Mouse (Mus musculus) myocyte (in vitro differentiated cells): Measurements from ENCODE around the gene Zfp428. TPM values are rescaled to one million over a fixed set of nuclear protein-coding genes. Genes with fewer than 3 reads are reported as not detected.
A peak's percentile ranks its signal among the peaks of the same experiment; 100 is the strongest.
"Not testable (repeated sequence)": the region's sequence is repeated elsewhere in the genome, so short reads cannot be mapped to it uniquely, and the experiment has no call there.

Source experiments
- H3K27me3 ChIP-seq: one replicate; pipeline ENCODE4 v1.6.1; 2011; ENCODE audit not compliant: control insufficient read depth, insufficient read depth, insufficient read length
- H3K36me3 ChIP-seq: one replicate; pipeline ENCODE4 v1.6.1; 2011; ENCODE audit not compliant: control insufficient read depth, insufficient read depth
- H3K4me2 ChIP-seq: one replicate; pipeline ENCODE4 v1.6.1; 2011; ENCODE audit warnings: low read depth, control low read depth
- H3K4me3 ChIP-seq: one replicate; pipeline ENCODE4 v1.5.1; 2011; ENCODE audit warnings: mild to moderate bottlenecking, control low read depth, moderate library complexity
- H3K79me2 ChIP-seq: one replicate; pipeline ENCODE4 v1.6.1; 2011; ENCODE audit not compliant: control insufficient read depth, insufficient read depth
- H3ac ChIP-seq: one replicate; pipeline ENCODE4 v1.6.1; 2011; ENCODE audit not compliant: control insufficient read depth, insufficient read length
- CEBPB ChIP-seq: IDR thresholded peaks from 2 replicates; pipeline ENCODE4 v1.6.1; 2011; ENCODE audit warnings: mild to moderate bottlenecking, moderate library complexity; ENCODE audit not compliant: poor library complexity, insufficient read depth, severe bottlenecking
- E2F4 ChIP-seq: IDR thresholded peaks from one replicate; pipeline ENCODE4 v1.6.1; 2011; ENCODE audit warnings: mild to moderate bottlenecking, control low read depth, moderate library complexity; ENCODE audit not compliant: insufficient read depth
- MAX ChIP-seq: IDR thresholded peaks from one replicate; pipeline ENCODE4 v1.6.1; 2011; ENCODE audit warnings: low read depth, mild to moderate bottlenecking, control low read depth
- MYOD1 ChIP-seq, 3 experiments: IDR thresholded peaks; one replicate each; pipeline ENCODE4 v1.6.1; 2011; ENCODE audit warnings: control low read depth in 2 of 3, low read depth in 2 of 3, mild to moderate bottlenecking in 2 of 3, moderate library complexity in 1 of 3; ENCODE audit not compliant: insufficient read length in 2 of 3, control insufficient read depth in 1 of 3
- MYOG ChIP-seq, 3 experiments: IDR thresholded peaks; one replicate each; pipeline ENCODE4 v1.6.1; 2011; ENCODE audit warnings: control low read depth in 2 of 3, low read depth in 2 of 3, mild to moderate bottlenecking in 2 of 3; ENCODE audit not compliant: insufficient read length in 2 of 3, control insufficient read depth in 1 of 3, insufficient read depth in 1 of 3
- POLR2A ChIP-seq: IDR thresholded peaks from one replicate; pipeline ENCODE4 v1.6.1; 2011; ENCODE audit warnings: low read depth, mild to moderate bottlenecking, control low read depth, moderate library complexity; ENCODE audit not compliant: insufficient read length
- POLR2AphosphoS2 ChIP-seq: IDR thresholded peaks from one replicate; pipeline ENCODE4 v1.6.1; 2011; ENCODE audit warnings: low read depth, control low read depth; ENCODE audit not compliant: insufficient read length
- REST ChIP-seq: IDR thresholded peaks from one replicate; pipeline ENCODE4 v1.6.1; 2011; ENCODE audit warnings: mild to moderate bottlenecking, control low read depth, moderate library complexity; ENCODE audit not compliant: insufficient read depth, insufficient read length
- SRF ChIP-seq: IDR thresholded peaks from one replicate; pipeline ENCODE4 v1.6.1; 2011; ENCODE audit warnings: low read depth; ENCODE audit not compliant: control insufficient read depth, insufficient read length
- TCF12 ChIP-seq: IDR thresholded peaks from one replicate; pipeline ENCODE4 v1.6.1; 2011; ENCODE audit warnings: mild to moderate bottlenecking, control low read depth; ENCODE audit not compliant: poor library complexity, insufficient read depth, severe bottlenecking
- TCF3 ChIP-seq: IDR thresholded peaks from one replicate; pipeline ENCODE4 v1.6.1; 2011; ENCODE audit warnings: low read depth, control low read depth; ENCODE audit not compliant: insufficient read length
- USF1 ChIP-seq: IDR thresholded peaks from one replicate; pipeline ENCODE4 v1.6.1; 2011; ENCODE audit warnings: low read depth, mild to moderate bottlenecking, control low read depth, moderate library complexity
- polyA plus RNA-seq: library from polyadenylated mRNA; unstranded; fragments of >200 nt; fragmentation: generic; extraction: Trizol; gene quantifications from one replicate; pipeline ENCODE4 v1.2.1, GENCODE M21; 2012; ENCODE audit warnings: missing spikeins

The Zfp428 gene
- polyA plus RNA-seq, 1 experiment: 30.0 TPM

DNA sequence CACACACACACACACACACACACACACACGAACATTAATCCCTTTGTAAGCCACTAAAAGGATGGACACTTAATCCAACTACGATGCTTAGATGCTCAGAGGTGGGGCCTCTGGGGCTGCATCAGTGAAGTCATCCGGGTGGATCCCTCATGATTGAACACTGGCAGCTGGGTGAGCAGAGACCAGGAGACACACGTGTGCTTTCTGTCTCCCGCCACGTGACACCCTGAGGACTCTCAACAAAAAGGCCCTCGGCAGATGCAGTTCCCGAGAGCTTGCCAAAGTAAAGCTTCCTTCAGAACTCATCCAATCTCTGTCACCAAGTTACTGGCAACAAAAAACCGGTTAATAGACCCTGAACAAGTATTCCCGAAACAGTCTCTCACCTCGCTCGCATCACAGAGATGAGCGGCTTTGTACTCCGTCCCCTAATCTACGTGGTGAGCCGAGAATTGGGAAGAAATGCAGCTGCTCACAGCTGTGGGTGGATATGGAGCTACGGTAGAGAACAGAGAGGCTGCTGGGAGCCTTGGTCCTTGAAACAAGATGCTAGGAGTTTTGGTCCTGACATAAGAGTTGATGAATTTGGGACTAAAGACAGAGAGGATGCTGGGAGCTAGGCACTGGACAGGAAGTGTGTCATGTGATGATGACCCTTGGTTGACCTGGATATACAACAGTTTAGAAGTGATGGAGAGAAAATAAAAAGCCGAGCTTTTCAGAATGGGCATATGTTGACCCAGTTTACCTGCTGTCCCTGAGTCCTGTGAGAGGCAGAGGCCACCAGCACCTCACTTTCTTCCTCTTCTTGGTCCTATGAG lies 26.5 kb upstream of the Zfp428 start:
- Histone ChIP-seq H3K4me2 (peak overlapping the region; percentile 99), H3K27me3 (no peaks in the 10 kb centered on the region), H3K36me3 (no peaks in the 10 kb centered on the region), H3K79me2 (no peaks in the 10 kb centered on the region), H3ac (no peak overlapping the region), H3K4me3 (peak overlapping the region; percentile 37)
- TF ChIP-seq MYOG (IDR thresholded peaks at IDR 0.05; ENCODE audit: control insufficient read depth in 1 of 3, insufficient read depth in 1 of 3, insufficient read length in 2 of 3, low read depth in 2 of 3) (peak in 1 of 3 experiments; percentile 26), USF1 (peak; percentile 85), E2F4 (no peak), MYOD1 (IDR thresholded peaks at IDR 0.05; ENCODE audit: control insufficient read depth in 1 of 3, insufficient read length in 2 of 3, low read depth in 2 of 3) (peak; percentile 57 to 91 (median 90)), SRF (no peak)

DNA sequence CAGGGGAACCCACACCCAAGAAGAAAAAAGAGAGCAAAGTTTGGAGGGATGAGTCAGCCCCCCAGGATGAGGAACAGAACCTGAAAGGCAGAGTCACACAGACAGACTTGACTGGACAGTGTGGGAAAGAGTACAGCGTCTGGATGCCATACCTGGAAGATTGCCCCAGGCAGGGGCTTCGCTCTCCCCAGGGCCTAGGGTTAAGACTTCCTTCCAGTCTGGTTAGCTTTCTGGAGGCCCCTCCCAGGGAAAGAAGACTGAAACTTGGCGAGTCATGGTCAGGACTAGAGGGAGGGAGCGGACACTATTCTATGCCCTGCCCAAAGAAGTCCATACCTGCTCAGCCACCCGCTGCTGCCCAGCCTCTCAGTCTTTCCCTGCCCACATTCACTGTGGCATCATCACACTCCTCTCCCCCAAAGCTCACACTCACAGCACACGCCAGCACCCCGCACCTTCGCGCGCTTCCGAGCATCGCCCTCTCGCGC lies 25.8 kb upstream of the Zfp428 start:
- no peaks in the 10 kb centered on the region for H3K79me2 ChIP-seq
- H3K27me3 ChIP-seq: no peaks in the 10 kb centered on the region
- no peak for TF ChIP-seq E2F4
- no peak for TF ChIP-seq SRF
- no peak for TF ChIP-seq CEBPB
- TF ChIP-seq USF1: no peak
- no peak for TF ChIP-seq MYOG (IDR thresholded peaks at IDR 0.05; ENCODE audit: control insufficient read depth in 1 of 3, insufficient read depth in 1 of 3, insufficient read length in 2 of 3, low read depth in 2 of 3)
- no peak for TF ChIP-seq TCF12
- no peak for TF ChIP-seq MAX
- H3K4me3 ChIP-seq: peak overlapping the region; percentile 37
- peak overlapping the region; percentile 53 for H3ac ChIP-seq
- H3K36me3 ChIP-seq: no peaks in the 10 kb centered on the region
- peak overlapping the region; percentile 99 for H3K4me2 ChIP-seq

DNA sequence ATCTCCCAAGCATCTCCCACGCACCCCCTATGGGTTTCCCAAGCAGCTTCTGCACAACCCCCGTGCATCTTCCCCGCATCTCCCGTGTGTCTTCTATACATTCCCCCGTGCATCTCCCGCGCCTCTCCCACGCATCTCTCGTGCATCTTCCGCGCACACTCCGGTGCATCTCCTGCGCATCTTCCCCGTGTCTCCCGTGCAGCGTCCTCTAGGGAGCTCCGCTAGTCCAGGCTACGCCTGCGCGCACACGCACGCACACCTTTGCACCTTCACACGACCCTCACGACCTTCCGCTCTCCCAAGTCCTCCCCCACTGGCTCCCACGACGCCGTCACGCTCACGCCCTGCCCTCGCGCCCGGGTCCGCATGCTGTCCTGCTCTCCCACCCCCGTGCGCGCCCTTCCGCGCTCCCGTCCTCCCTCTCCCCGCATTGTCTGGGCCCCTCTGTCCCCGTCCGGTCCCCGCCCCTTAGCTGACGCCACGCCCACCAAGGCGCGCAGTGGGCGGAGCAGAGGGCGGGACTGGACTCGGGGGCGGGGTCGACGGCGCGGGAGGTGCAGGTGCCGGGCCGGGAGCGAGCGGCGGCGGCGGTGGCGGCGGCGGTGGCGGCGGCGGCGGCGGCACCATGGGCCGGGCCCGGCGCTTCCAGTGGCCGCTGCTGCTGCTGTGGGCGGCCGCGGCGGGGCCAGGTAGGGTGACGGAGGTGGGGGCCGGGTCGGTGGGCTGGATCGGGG lies 25.2 kb upstream of the Zfp428 start, which contains the start of gene Cadm4:
Gene Cadm4 (plus strand): TSS at position 550 of the 734 bp plus-strand sequence.
- Histone ChIP-seq H3K4me3 (peak within 1 kb of the TSS; percentile 37), H3K36me3 (no peaks in the 10 kb centered on the region), H3ac (peak within 1 kb of the TSS; percentile 53), H3K4me2 (peak within 1 kb of the TSS; percentile 99), H3K27me3 (no peaks in the 10 kb centered on the region), H3K79me2 (peaks cover 4% of the 10 kb centered on the region)
- no peak for TF ChIP-seq TCF12
- no peak for TF ChIP-seq USF1
- TF ChIP-seq MYOD1 (IDR thresholded peaks at IDR 0.05; ENCODE audit: control insufficient read depth in 1 of 3, insufficient read length in 2 of 3, low read depth in 2 of 3): peak in 1 of 3 experiments; percentile 2
- peak; percentile 78 for TF ChIP-seq POLR2AphosphoS2
- peak in 1 of 3 experiments; percentile 39 for TF ChIP-seq MYOG (IDR thresholded peaks at IDR 0.05; ENCODE audit: control insufficient read depth in 1 of 3, insufficient read depth in 1 of 3, insufficient read length in 2 of 3, low read depth in 2 of 3)
- no peak for TF ChIP-seq E2F4
- TF ChIP-seq SRF: no peak
- peak; percentile 90 for TF ChIP-seq POLR2A
- TF ChIP-seq CEBPB: no peak
- TF ChIP-seq REST: peak; percentile 46
- TF ChIP-seq MAX: no peak
- TF ChIP-seq TCF3: no peak

DNA sequence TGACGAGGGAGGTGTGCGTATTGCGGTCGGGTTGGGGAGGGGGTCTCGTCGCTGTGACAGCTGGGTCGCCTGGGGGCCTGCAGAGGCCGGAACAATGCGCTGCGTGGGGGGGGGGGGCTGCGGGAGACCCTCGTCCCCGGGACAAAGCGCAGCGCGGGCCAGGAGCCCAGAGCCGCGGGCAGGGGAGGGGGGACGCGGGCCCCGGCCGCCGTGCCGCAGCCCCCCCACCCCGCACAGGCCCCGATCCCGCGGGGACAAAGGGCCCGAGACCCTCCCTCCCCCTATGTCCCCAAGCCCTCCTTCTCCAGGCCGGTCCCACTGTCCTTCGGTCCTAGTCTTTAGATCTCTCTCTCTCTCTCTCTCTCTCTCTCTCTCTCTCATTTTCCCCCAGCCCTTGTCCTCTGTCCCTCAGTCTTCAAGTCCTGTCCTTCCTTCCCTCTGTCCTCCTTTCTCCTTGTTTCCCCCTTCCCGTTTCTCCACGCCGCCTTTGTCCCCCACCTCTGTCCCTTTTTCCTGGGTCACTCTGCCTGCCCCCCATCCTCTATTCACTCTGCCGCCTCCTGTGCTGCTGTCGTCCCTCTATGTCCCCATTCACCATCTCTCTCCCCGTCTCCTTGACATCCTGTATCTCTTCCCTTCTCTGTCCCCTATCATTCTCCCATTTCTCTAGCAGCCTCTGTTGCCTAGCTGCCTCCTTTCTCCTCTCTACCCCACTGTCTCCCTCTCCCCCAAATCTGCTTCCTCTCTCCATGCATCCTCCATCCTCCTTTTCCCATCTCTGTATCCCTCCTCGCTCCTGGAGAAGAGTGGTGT lies 24.4 kb upstream of the Zfp428 start:
- Histone ChIP-seq H3K27me3 (no peaks in the 10 kb centered on the region), H3K4me2 (peak overlapping the region; percentile 63), H3K4me3 (peak overlapping the region; percentile 37), H3K36me3 (no peaks in the 10 kb centered on the region), H3K79me2 (peaks cover 6% of the 10 kb centered on the region), H3ac (peak overlapping the region; percentile 53)
- no peak for TF ChIP-seq MYOG (IDR thresholded peaks at IDR 0.05; ENCODE audit: control insufficient read depth in 1 of 3, insufficient read depth in 1 of 3, insufficient read length in 2 of 3, low read depth in 2 of 3)
- TF ChIP-seq MAX: no peak
- TF ChIP-seq SRF: no peak
- TF ChIP-seq POLR2AphosphoS2: no peak
- no peak for TF ChIP-seq POLR2A

DNA sequence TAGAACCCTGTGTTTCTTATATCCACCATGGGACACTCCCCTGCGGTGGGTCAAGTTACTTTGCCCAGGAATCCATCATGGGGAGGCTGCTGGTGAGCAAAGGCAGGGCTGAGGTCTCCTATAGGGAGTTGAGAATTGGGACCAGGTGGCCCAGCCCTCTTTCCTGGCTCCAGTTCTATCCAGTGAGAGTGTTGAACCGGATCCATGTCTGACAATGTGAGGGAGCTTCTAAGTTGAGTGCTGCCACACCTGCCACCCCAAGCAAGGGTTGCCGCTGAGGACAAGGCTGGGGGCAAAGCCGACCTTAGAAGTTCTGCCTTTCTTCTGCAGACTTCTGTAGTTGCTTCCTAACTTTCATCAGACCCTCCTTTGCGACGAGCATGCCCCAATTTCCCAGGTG lies 23.5 kb upstream of the Zfp428 start:
- not testable (repeated sequence) for H3K79me2 ChIP-seq, H3ac ChIP-seq, H3K36me3 ChIP-seq, H3K27me3 ChIP-seq
- Histone ChIP-seq H3K4me2 (peak overlapping the region; percentile 63), H3K4me3 (peak overlapping the region; percentile 37)
